Mouse (Mus musculus) kidney, embryonic 16.5 days (tissue): ENCODE results near the gene Ercc4. TPM values are rescaled to one million over a fixed set of nuclear protein-coding genes. Genes with fewer than 3 reads are reported as not detected.

ENCODE experiments used
- ATAC-seq: fragments of 200-750 bp; cut with Nextera tagmentation; 2 replicates; pipeline ENCODE4 v1.8.0; 2017; ENCODE audit warnings: moderate TSS enrichment; ENCODE audit not compliant: low FRiP score, low TSS enrichment
- H3K27ac ChIP-seq: fragments of 300-500 bp; sonication (generic); 2 replicates; pipeline ENCODE4 v1.5.1; 2014; ENCODE audit warnings: low read length
- H3K27me3 ChIP-seq: fragments of 300-500 bp; sonication (generic); 2 replicates; pipeline ENCODE4 v1.6.1; 2014; ENCODE audit warnings: low read length, control low read depth, mixed read lengths; ENCODE audit not compliant: insufficient read depth
- H3K36me3 ChIP-seq: fragments of 300-500 bp; sonication (generic); 2 replicates; pipeline ENCODE4 v1.6.1; 2014; ENCODE audit warnings: low read length, control low read depth, mixed read lengths; ENCODE audit not compliant: insufficient read depth
- H3K4me1 ChIP-seq: fragments of 300-500 bp; sonication (generic); 2 replicates; pipeline ENCODE4 v1.6.1; 2014; ENCODE audit warnings: low read length, control low read depth, mixed read lengths; ENCODE audit not compliant: insufficient read depth
- H3K4me2 ChIP-seq: fragments of 300-500 bp; sonication (generic); replicated peaks from 2 replicates; pipeline ENCODE4 v1.6.1; 2014; ENCODE audit warnings: low read depth, low read length
- H3K4me3 ChIP-seq: fragments of 300-500 bp; sonication (generic); 2 replicates; pipeline ENCODE4 v1.5.1; 2014; ENCODE audit warnings: mild to moderate bottlenecking, low read length
- H3K9ac ChIP-seq: fragments of 300-500 bp; sonication (generic); replicated peaks from 2 replicates; pipeline ENCODE4 v1.6.1; 2014; ENCODE audit warnings: low read length
- H3K9me3 ChIP-seq: fragments of 300-500 bp; sonication (generic); 2 replicates; pipeline ENCODE4 v1.6.1; 2016; ENCODE audit warnings: low read length, control low read depth
- WGBS: fragments of 180-500 bp; shearing (Covaris S2); extraction: QIAGEN DNeasy Blood & Tissue Kit; methylation state at CpG from one replicate; pipeline ENCODE4 v1.1.7; 2014; 5-methylcytosine and 5-hydroxymethylcytosine counted together
- polyA plus RNA-seq: library from polyadenylated mRNA; unstranded; fragments of >200 nt; fragmentation: Nextera tagmentation; extraction: Ambion mirVana; gene quantifications from 2 replicates; pipeline ENCODE4 v1.2.1, GENCODE M21; 2015

Gene Ercc4
- polyA plus RNA-seq, 1 experiment from 2014 or later, result 14.4 TPM

GRCm38 (mm10) chr16:13144682-13145410, 35.4 kb downstream of the Ercc4 start:
- no peaks in the 10 kb centered on the region for H3K27me3 ChIP-seq
- no peak overlapping the region for H3K4me3 ChIP-seq
- no peaks in the 10 kb centered on the region for H3K4me1 ChIP-seq
- H3K36me3 ChIP-seq, result peaks cover 37% of the 10 kb centered on the region
- H3K9ac ChIP-seq, result no peak overlapping the region
- no peak overlapping the region for H3K27ac ChIP-seq
- 93% methylated on average over 10 of the region's 10 CpGs for WGBS
- H3K9me3 ChIP-seq, result no peaks in the 10 kb centered on the region
- no peak overlapping the region for H3K4me2 ChIP-seq
- ATAC-seq, result no peak

GRCm38 (mm10) chr16:13146231-13146630, 36.7 kb downstream of the Ercc4 start:
- H3K4me3 ChIP-seq, result no peak overlapping the region
- peaks cover 32% of the 10 kb centered on the region for H3K36me3 ChIP-seq
- 81% methylated on average over 4 of the region's 4 CpGs for WGBS

GRCm38 (mm10) chr16:13147810-13148555, 38.5 kb downstream of the Ercc4 start:
- no peaks in the 10 kb centered on the region for H3K27me3 ChIP-seq
- 79% methylated on average over 19 of the region's 19 CpGs for WGBS
- H3K4me2 ChIP-seq, result no peak overlapping the region
- H3K9me3 ChIP-seq, result no peaks in the 10 kb centered on the region
- no peaks in the 10 kb centered on the region for H3K4me1 ChIP-seq
- no peak overlapping the region for H3K4me3 ChIP-seq
- H3K36me3 ChIP-seq, result peaks cover 28% of the 10 kb centered on the region
- ATAC-seq, result no peak
- H3K27ac ChIP-seq, result no peak overlapping the region
- no peak overlapping the region for H3K9ac ChIP-seq

More at GRCm38 (mm10) chr16:13146231-13146630, 36.7 kb downstream of the Ercc4 start:
- Histone ChIP-seq H3K27ac (no peak overlapping the region), H3K9ac (no peak overlapping the region), H3K4me1 (no peaks in the 10 kb centered on the region), H3K9me3 (no peaks in the 10 kb centered on the region), H3K4me2 (no peak overlapping the region), H3K27me3 (no peaks in the 10 kb centered on the region)
- ATAC-seq, result no peak

- no peak overlapping the region for H3K9ac ChIP-seq
- ATAC-seq, result no peak
- no peaks in the 10 kb centered on the region for H3K27me3 ChIP-seq
- H3K36me3 ChIP-seq, result peaks cover 18% of the 10 kb centered on the region
- H3K27ac ChIP-seq, result no peak overlapping the region
- no peak overlapping the region for H3K4me2 ChIP-seq
- WGBS, result 77% methylated on average over 8 of the region's 8 CpGs
- H3K9me3 ChIP-seq, result no peaks in the 10 kb centered on the region
- H3K4me3 ChIP-seq, result no peak overlapping the region
- H3K4me1 ChIP-seq, result no peaks in the 10 kb centered on the region
These were observed 40.5 kb downstream of the Ercc4 start for GRCm38 (mm10) chr16:13149950-13150349.

- Histone ChIP-seq H3K27ac (no peak overlapping the region), H3K4me3 (no peak overlapping the region), H3K27me3 (no peaks in the 10 kb centered on the region), H3K4me1 (no peaks in the 10 kb centered on the region), H3K36me3 (peaks cover 15% of the 10 kb centered on the region), H3K4me2 (no peak overlapping the region), H3K9me3 (no peaks in the 10 kb centered on the region), H3K9ac (no peak overlapping the region)
- 79% methylated on average over 6 of the region's 6 CpGs for WGBS
- no peak for ATAC-seq
These were observed 41.3 kb downstream of the Ercc4 start for GRCm38 (mm10) chr16:13150790-13151189.

GRCm38 (mm10) chr16:13152475-13152874, 43.0 kb downstream of the Ercc4 start:
- no peak for ATAC-seq

GRCm38 (mm10) chr16:13153215-13153614, 43.7 kb downstream of the Ercc4 start:
- no peak overlapping the region for H3K9ac ChIP-seq
- H3K27me3 ChIP-seq, result no peaks in the 10 kb centered on the region
- no peaks in the 10 kb centered on the region for H3K4me1 ChIP-seq
- H3K27ac ChIP-seq, result no peak overlapping the region
- H3K36me3 ChIP-seq, result peaks cover 7% of the 10 kb centered on the region; the same call in 1 of the 2 replicates
- no peaks in the 10 kb centered on the region for H3K9me3 ChIP-seq
- H3K4me3 ChIP-seq, result no peak overlapping the region
- no peak for ATAC-seq
- no peak overlapping the region for H3K4me2 ChIP-seq
- WGBS, result 95% methylated on average over 4 of the region's 4 CpGs

More at GRCm38 (mm10) chr16:13152475-13152874, 43.0 kb downstream of the Ercc4 start:
- no peak overlapping the region for H3K4me2 ChIP-seq
- no peaks in the 10 kb centered on the region for H3K4me1 ChIP-seq
- WGBS, result 82% methylated on average over 5 of the region's 5 CpGs
- H3K27me3 ChIP-seq, result no peaks in the 10 kb centered on the region
- no peak overlapping the region for H3K27ac ChIP-seq
- H3K9ac ChIP-seq, result no peak overlapping the region
- no peak overlapping the region for H3K4me3 ChIP-seq
- no peaks in the 10 kb centered on the region for H3K9me3 ChIP-seq
- peaks cover 11% of the 10 kb centered on the region for H3K36me3 ChIP-seq

- Histone ChIP-seq H3K36me3 (peaks cover 2% of the 10 kb centered on the region; the same call in 1 of the 2 replicates), H3K27ac (no peak overlapping the region), H3K4me1 (peaks cover 1% of the 10 kb centered on the region; the same call in 1 of the 2 replicates), H3K9me3 (no peaks in the 10 kb centered on the region), H3K4me3 (no peak overlapping the region), H3K4me2 (no peak overlapping the region), H3K9ac (no peak overlapping the region), H3K27me3 (no peaks in the 10 kb centered on the region)
- no peak for ATAC-seq
These were observed 44.9 kb downstream of the Ercc4 start for GRCm38 (mm10) chr16:13154352-13154751.

- no peaks in the 10 kb centered on the region for H3K9me3 ChIP-seq
- peaks cover 8% of the 10 kb centered on the region for H3K4me1 ChIP-seq
- no peak overlapping the region for H3K4me2 ChIP-seq
- 22% methylated on average over 6 of the region's 6 CpGs for WGBS
- H3K27me3 ChIP-seq, result no peaks in the 10 kb centered on the region
- H3K9ac ChIP-seq, result no peak overlapping the region
- no peak overlapping the region for H3K4me3 ChIP-seq
- H3K27ac ChIP-seq, result no peak overlapping the region
- H3K36me3 ChIP-seq, result no peaks in the 10 kb centered on the region
- ATAC-seq, result no peak
These were observed 47.8 kb downstream of the Ercc4 start for GRCm38 (mm10) chr16:13157314-13157713.

- no peak overlapping the region for H3K4me2 ChIP-seq
- H3K36me3 ChIP-seq, result no peaks in the 10 kb centered on the region
- H3K27me3 ChIP-seq, result no peaks in the 10 kb centered on the region
- H3K4me3 ChIP-seq, result no peak overlapping the region
- H3K4me1 ChIP-seq, result peaks cover 8% of the 10 kb centered on the region
- H3K9ac ChIP-seq, result no peak overlapping the region
- no peak for ATAC-seq
- no peak overlapping the region for H3K27ac ChIP-seq
- 62% methylated on average over 3 of the region's 3 CpGs for WGBS
- H3K9me3 ChIP-seq, result no peaks in the 10 kb centered on the region
These were observed 48.7 kb downstream of the Ercc4 start for GRCm38 (mm10) chr16:13158153-13158670.
